Mouse (Mus musculus): Measurements from ENCODE around the gene Crot. TPM values are rescaled to one million over a fixed set of nuclear protein-coding genes. Genes with fewer than 3 reads are reported as not detected.
A peak's percentile ranks its signal among the peaks of the same experiment; 100 is the strongest.

Gene Crot
- polyA plus RNA-seq (2015; fragmentation: Nextera tagmentation; extraction: Ambion mirVana): 23.6 and 24.8 TPM in 2 replicates

DNA sequence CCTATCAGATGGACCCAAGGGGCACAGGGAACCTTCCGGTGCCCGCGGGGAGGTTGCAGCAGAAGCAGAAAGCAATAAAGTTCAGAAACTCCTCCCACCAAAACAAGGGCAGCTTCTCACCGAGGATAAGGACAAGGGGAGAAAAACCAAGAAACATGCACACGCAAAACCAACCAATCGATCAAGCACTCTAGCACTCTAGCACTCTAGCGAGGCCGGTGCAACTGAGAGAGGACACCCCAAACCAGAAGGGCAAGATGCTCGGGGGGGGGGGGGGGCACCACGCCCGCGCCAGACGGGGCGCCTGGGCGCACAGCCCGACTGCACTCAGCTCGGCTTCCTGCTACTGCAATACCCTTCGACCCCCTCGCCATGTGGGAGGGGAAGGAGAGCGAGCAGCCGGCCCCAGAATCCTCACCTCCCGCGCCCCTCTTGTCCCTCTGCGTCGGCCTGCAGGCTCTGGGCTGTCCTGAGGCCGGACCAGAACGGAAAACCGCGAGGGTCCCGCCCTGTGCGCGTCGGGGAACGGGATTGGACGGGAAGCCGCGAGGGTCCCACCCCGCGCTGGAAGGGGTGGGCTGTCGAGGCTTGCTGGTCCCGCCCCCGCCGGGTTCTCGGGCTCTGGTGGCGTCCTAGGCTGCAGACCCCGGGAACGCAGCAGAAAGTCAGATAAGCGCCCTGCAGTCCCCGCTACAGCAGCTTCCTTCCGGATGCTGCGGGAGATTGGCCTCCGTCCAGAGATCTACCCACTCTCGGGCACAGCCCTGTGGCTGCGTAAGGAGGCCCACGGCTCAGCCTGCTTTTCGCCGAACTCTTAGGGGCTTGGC, at the start of gene Crot:
Crot (minus strand) TSS at position 639 of the 827 bp plus-strand sequence.
- H3K4me3 ChIP-seq (ENCODE audit: low read length): peak within 1 kb of the TSS; percentile 89
- H3K9ac ChIP-seq (ENCODE audit: low read depth, low read length): peak within 1 kb of the TSS; percentile 89
- H3K4me1 ChIP-seq (ENCODE audit: control insufficient read depth, insufficient read depth, low read depth, low read length): peaks cover 8% of the 10 kb centered on the region
- peak within 1 kb of the TSS; percentile 89 for H3K4me2 ChIP-seq (ENCODE audit: low read length)
- no peaks in the 10 kb centered on the region for H3K36me3 ChIP-seq (ENCODE audit: control insufficient read depth, insufficient read depth, low read length)
- ATAC-seq: peak; percentile 100
- H3K9me3 ChIP-seq (ENCODE audit: control insufficient read depth, low read length): no peaks in the 10 kb centered on the region
- under 1% methylated on average over 46 of the region's 57 CpGs for WGBS
- peak within 1 kb of the TSS; percentile 88 for H3K27ac ChIP-seq (ENCODE audit: low read depth, low read length)
- H3K27me3 ChIP-seq (replicated peaks; ENCODE audit: control insufficient read depth, insufficient read depth, low read length): no peaks in the 10 kb centered on the region

DNA sequence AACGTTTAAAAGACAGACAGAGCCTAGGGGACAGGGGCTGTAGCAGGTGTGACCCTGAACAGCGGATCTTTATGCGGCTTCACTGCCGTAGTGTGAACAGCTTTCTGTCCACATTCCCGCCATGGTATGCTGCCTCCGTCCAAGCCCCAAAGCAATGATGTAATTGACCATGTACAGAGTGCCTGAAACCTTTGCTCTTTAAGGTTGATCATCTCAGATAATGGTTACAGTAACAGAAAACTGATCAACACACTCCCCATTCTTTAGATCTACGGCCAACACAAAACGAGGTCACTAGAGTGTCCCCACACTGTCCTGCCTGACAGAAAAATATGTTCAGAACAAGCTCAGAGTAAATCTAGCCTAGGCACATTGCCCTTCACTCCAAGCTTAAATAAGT, 48.8 kb upstream of the Crot start:
- 90% methylated on average over 8 of the region's 8 CpGs for WGBS
- Histone ChIP-seq H3K9me3 (ENCODE audit: control insufficient read depth, low read length) (no peaks in the 10 kb centered on the region), H3K27me3 (replicated peaks; ENCODE audit: control insufficient read depth, insufficient read depth, low read length) (no peaks in the 10 kb centered on the region), H3K4me1 (ENCODE audit: control insufficient read depth, insufficient read depth, low read depth, low read length) (no peaks in the 10 kb centered on the region), H3K27ac (ENCODE audit: low read depth, low read length) (no peak overlapping the region), H3K9ac (ENCODE audit: low read depth, low read length) (no peak overlapping the region), H3K36me3 (ENCODE audit: control insufficient read depth, insufficient read depth, low read length) (no peaks in the 10 kb centered on the region), H3K4me2 (ENCODE audit: low read length) (no peak overlapping the region), H3K4me3 (ENCODE audit: low read length) (no peak overlapping the region)
- ATAC-seq: no peak

DNA sequence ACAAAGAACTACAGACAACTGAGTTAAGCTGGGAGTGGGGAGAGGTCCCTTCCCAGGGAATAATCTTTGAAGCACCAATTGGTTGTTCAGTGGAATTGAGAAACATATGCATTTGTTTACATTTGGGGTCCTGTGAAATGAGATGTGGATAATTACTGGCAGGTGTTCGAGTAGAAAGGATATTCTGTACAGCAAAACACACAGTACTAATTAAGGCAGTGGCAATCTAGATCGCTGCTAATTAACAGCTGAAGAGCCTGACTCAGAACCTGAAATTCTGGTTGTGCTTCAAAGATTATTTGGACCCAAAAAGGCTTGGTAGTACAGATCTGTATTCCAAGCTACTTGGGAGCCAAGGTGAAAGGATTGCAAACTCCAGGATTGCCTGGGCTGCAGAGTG, 47.7 kb upstream of the Crot start:
- H3K9me3 ChIP-seq (ENCODE audit: control insufficient read depth, low read length): no peaks in the 10 kb centered on the region
- no peaks in the 10 kb centered on the region for H3K36me3 ChIP-seq (ENCODE audit: control insufficient read depth, insufficient read depth, low read length)
- ATAC-seq: peak; percentile 54; the same call in 1 of the 2 replicates
- no peak overlapping the region for H3K4me2 ChIP-seq (ENCODE audit: low read length)
- 53% methylated on average over 2 of the region's 2 CpGs for WGBS
- no peaks in the 10 kb centered on the region for H3K27me3 ChIP-seq (replicated peaks; ENCODE audit: control insufficient read depth, insufficient read depth, low read length)
- H3K4me3 ChIP-seq (ENCODE audit: low read length): no peak overlapping the region
- no peak overlapping the region for H3K9ac ChIP-seq (ENCODE audit: low read depth, low read length)
- no peaks in the 10 kb centered on the region for H3K4me1 ChIP-seq (ENCODE audit: control insufficient read depth, insufficient read depth, low read depth, low read length)
- no peak overlapping the region for H3K27ac ChIP-seq (ENCODE audit: low read depth, low read length)

DNA sequence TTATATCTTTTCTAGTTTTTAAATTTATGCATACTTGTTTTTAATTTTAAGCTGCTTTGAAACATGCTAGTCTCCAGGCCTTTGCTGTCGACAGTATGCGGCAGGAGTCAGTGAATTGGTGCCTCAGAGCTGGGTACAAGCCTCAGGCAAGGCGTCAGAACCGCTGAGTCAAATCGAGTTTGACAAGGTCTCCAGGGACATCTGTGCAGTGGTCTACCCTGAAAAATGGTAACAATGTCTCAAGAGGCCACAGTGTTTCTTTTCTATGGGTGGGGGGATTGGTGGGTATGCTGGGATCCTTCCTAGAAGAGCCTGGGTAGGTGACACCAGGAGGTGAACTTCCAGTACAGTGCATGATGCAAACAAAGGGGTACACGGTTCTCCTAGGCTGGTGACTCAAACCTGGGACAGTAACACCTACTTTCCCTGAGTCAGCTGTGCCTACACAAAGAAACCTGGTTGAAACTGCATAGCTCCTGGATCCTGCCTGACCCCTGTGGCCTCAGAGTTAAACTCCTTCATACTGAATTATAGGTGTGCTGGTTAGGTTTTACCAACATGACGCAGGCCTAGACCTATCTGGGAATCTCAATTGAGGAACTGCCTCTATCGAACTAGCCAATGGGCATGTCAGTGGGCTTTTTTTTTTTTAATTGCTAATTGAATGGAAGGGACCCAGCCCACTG, 46.6 kb upstream of the Crot start:
- Histone ChIP-seq H3K9ac (ENCODE audit: low read depth, low read length) (no peak overlapping the region), H3K9me3 (ENCODE audit: control insufficient read depth, low read length) (no peaks in the 10 kb centered on the region), H3K4me1 (ENCODE audit: control insufficient read depth, insufficient read depth, low read depth, low read length) (no peaks in the 10 kb centered on the region), H3K4me3 (ENCODE audit: low read length) (no peak overlapping the region), H3K27me3 (replicated peaks; ENCODE audit: control insufficient read depth, insufficient read depth, low read length) (no peaks in the 10 kb centered on the region), H3K36me3 (ENCODE audit: control insufficient read depth, insufficient read depth, low read length) (no peaks in the 10 kb centered on the region), H3K4me2 (ENCODE audit: low read length) (no peak overlapping the region), H3K27ac (ENCODE audit: low read depth, low read length) (no peak overlapping the region)
- WGBS: 68% methylated on average over 8 of the region's 8 CpGs
- ATAC-seq: no peak

- Histone ChIP-seq H3K9me3 (ENCODE audit: control insufficient read depth, low read length) (no peaks in the 10 kb centered on the region), H3K27me3 (replicated peaks; ENCODE audit: control insufficient read depth, insufficient read depth, low read length) (no peaks in the 10 kb centered on the region), H3K4me3 (ENCODE audit: low read length) (no peak overlapping the region), H3K9ac (ENCODE audit: low read depth, low read length) (no peak overlapping the region), H3K4me2 (ENCODE audit: low read length) (no peak overlapping the region), H3K36me3 (ENCODE audit: control insufficient read depth, insufficient read depth, low read length) (no peaks in the 10 kb centered on the region), H3K27ac (ENCODE audit: low read depth, low read length) (no peak overlapping the region), H3K4me1 (ENCODE audit: control insufficient read depth, insufficient read depth, low read depth, low read length) (no peaks in the 10 kb centered on the region)
- peak; percentile 45; the same call in 1 of the 2 replicates for ATAC-seq
- WGBS: 31% methylated on average over 10 of the region's 10 CpGs
Observed at GRCm38 (mm10) chr5:9042721-9043416, 45.7 kb upstream of the Crot start.

- H3K36me3 ChIP-seq (ENCODE audit: control insufficient read depth, insufficient read depth, low read length): no peaks in the 10 kb centered on the region
- H3K27ac ChIP-seq (ENCODE audit: low read depth, low read length): no peak overlapping the region
- no peak overlapping the region for H3K9ac ChIP-seq (ENCODE audit: low read depth, low read length)
- no peak for ATAC-seq
- H3K4me1 ChIP-seq (ENCODE audit: control insufficient read depth, insufficient read depth, low read depth, low read length): no peaks in the 10 kb centered on the region
- WGBS: 84% methylated on average over 3 of the region's 3 CpGs
- no peak overlapping the region for H3K4me2 ChIP-seq (ENCODE audit: low read length)
- no peaks in the 10 kb centered on the region for H3K27me3 ChIP-seq (replicated peaks; ENCODE audit: control insufficient read depth, insufficient read depth, low read length)
- no peak overlapping the region for H3K4me3 ChIP-seq (ENCODE audit: low read length)
- no peaks in the 10 kb centered on the region for H3K9me3 ChIP-seq (ENCODE audit: control insufficient read depth, low read length)
Observed at GRCm38 (mm10) chr5:9040665-9041215, 43.6 kb upstream of the Crot start.

DNA sequence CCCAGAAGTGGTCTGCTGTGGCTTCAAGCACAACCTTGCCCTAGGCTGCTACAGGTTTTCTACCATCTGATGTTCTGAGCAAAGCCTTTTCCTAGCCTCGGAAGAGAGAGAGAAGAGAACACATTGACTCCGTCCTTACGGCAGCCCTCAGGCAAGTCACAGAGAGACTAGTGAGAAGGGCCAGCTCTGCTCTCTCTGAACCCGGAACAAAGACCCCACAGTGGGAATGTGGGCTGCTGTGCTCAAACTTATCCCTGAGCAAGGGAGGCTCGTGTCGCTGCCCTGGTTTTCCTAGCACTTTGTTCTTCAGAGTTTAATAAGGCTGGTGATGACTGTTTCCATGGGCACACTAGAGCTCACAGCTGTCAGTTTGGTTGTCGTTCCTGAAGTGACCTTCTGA, 42.9 kb upstream of the Crot start:
- no peak overlapping the region for H3K9ac ChIP-seq (ENCODE audit: low read depth, low read length)
- ATAC-seq: no peak
- H3K4me2 ChIP-seq (ENCODE audit: low read length): no peak overlapping the region
- H3K4me3 ChIP-seq (ENCODE audit: low read length): no peak overlapping the region
- no peaks in the 10 kb centered on the region for H3K27me3 ChIP-seq (replicated peaks; ENCODE audit: control insufficient read depth, insufficient read depth, low read length)
- WGBS: 53% methylated on average over 7 of the region's 7 CpGs
- H3K27ac ChIP-seq (ENCODE audit: low read depth, low read length): no peak overlapping the region
- H3K4me1 ChIP-seq (ENCODE audit: control insufficient read depth, insufficient read depth, low read depth, low read length): no peaks in the 10 kb centered on the region
- no peaks in the 10 kb centered on the region for H3K36me3 ChIP-seq (ENCODE audit: control insufficient read depth, insufficient read depth, low read length)
- H3K9me3 ChIP-seq (ENCODE audit: control insufficient read depth, low read length): no peaks in the 10 kb centered on the region

DNA sequence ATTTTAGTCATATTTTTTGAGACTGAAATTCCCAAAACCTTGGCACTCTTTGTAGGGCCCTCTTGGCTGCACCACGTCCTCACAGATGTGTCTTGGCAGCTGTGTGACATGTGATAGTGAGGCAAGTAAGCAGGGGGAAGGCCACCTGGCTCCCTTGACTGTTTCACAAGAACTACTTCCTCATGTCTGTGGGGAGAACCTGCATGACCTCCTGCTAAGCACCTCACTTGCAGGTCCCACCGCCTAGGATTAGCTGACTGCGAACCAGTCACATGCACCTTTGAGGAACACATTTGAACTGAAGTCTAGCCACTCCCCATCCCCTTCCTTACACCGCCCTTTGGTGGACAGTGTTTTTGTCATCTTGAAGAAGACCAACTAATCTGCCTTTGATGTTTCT, 40.2 kb upstream of the Crot start:
- H3K4me1 ChIP-seq (ENCODE audit: control insufficient read depth, insufficient read depth, low read depth, low read length): no peaks in the 10 kb centered on the region
- WGBS: 83% methylated on average over 4 of the region's 4 CpGs
- no peak for ATAC-seq
- no peak overlapping the region for H3K4me2 ChIP-seq (ENCODE audit: low read length)
- H3K9ac ChIP-seq (ENCODE audit: low read depth, low read length): no peak overlapping the region
- H3K9me3 ChIP-seq (ENCODE audit: control insufficient read depth, low read length): no peaks in the 10 kb centered on the region
- no peak overlapping the region for H3K4me3 ChIP-seq (ENCODE audit: low read length)
- no peaks in the 10 kb centered on the region for H3K36me3 ChIP-seq (ENCODE audit: control insufficient read depth, insufficient read depth, low read length)
- H3K27me3 ChIP-seq (replicated peaks; ENCODE audit: control insufficient read depth, insufficient read depth, low read length): no peaks in the 10 kb centered on the region
- no peak overlapping the region for H3K27ac ChIP-seq (ENCODE audit: low read depth, low read length)

DNA sequence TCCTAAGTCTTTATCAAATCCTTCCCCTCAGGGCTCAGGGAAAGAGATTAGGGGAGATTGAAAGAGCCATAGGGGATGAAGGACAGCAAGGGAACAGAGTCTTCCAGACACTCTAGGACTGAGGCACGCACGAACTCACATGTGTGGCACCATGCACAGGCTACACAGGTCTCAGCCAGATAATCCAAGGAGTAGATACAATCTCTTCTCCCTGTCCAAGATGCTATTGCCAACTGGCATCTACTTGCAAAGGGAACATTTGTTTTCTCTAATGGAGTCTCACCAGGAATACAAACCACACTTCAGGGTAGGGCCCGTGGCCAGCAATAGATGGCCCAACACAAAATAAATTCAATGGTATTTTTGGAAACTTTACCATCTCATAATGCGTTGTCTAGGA, 38.3 kb upstream of the Crot start:
- Histone ChIP-seq H3K27me3 (replicated peaks; ENCODE audit: control insufficient read depth, insufficient read depth, low read length) (no peaks in the 10 kb centered on the region), H3K9me3 (ENCODE audit: control insufficient read depth, low read length) (no peaks in the 10 kb centered on the region), H3K4me2 (ENCODE audit: low read length) (no peak overlapping the region), H3K4me3 (ENCODE audit: low read length) (no peak overlapping the region), H3K9ac (ENCODE audit: low read depth, low read length) (no peak overlapping the region), H3K36me3 (ENCODE audit: control insufficient read depth, insufficient read depth, low read length) (no peaks in the 10 kb centered on the region), H3K4me1 (ENCODE audit: control insufficient read depth, insufficient read depth, low read depth, low read length) (no peaks in the 10 kb centered on the region), H3K27ac (ENCODE audit: low read depth, low read length) (no peak overlapping the region)
- WGBS: 92% methylated on average over 4 of the region's 4 CpGs
- no peak for ATAC-seq
